Mouse (Mus musculus) layer of hippocampus, postnatal 36 days (tissue): Measurements from ENCODE around the gene Vrk2. TPM values are rescaled to one million over a fixed set of nuclear protein-coding genes. Genes with fewer than 3 reads are reported as not detected.

Experiments
- DNase-seq, 2 experiments: peaks; one replicate each; pipeline ENCODE4 v3.0.0; 2022
- total RNA-seq, 2 experiments: library from RNA; stranded (reverse); gene quantifications; 2 replicates each; pipeline ENCODE4 v1.2.3; 2021

Vrk2 gene
- 1 to 10 TPM; 2.9 to 3.7 TPM for total RNA-seq

DNA sequence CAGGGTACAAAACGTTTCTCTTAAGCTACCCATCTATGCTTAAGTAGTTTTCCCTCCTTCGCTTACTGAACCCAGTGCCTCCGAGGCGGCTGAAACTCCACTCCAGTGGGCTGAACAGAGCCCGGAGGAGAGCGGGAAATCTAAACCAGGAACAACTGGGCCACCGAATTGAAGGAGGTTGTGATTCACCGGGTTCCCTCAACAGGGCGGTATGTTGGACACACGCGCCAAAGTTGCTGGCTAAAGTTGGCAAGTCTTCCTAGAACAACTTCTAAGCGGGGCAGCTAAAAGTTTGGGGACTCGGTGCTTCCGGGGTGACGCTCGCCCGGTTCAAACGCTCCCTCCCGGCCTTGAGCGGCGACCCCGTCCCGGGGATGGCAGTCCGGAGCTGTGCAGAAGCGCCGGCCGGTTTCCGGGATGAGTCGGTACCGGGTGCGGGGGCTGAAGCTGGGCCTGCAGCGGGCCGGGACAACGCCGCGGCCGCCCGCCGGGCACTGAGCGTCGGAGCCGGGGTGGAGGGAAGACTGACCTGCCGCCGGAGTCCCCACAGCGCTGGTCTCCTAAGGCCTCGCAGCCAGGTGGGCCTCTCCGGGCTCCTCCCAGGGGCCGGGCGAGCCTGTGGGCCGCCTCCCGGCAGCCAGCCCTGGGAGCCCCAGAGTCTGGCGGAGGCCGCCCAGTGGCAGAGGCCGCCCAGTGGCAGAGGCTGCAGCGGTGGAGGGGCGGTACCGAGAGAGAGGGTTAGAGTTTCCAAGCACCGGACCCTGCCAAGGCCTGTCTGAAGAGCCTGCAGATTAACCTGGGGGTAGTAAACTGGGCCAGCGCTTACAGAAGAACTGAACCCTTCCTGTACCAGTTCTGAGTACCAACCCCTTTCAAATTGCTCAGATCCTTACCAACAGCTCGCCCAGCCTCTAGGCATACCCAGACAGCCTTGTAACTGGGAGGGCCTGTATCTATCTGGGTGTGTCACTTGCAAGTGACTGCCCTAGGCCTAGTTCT, at the start of gene Vrk2, which contains the start of gene Gm6899:
Gene Vrk2, minus strand, starts transcription at position 939 of the 999 bp plus-strand sequence.
Gene Gm6899, plus strand, starts transcription at position 181 of the 999 bp plus-strand sequence.
- DNase-seq, result peak; percentile 54 to 60

DNA sequence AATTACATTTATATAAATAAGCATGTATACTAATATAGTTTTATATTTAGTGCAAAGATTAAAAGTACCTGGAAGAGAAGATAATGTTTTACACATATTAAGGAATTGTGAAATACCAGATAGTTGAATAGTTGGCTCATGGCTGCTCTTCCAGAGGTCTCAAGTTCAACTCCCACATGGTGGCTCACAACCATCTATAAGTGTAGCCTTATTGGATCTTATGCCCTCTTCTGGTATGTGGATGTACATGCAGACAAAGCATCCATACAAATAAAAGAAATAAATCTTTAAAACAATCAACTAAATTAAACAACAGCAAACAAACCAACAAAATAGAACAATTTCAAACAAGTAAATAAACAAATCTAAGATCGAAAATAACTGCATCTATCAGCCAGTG, 48.3 kb upstream of the Vrk2 start:
- no peak for DNase-seq

- DNase-seq, result no peak
Measured at GRCm38 (mm10) chr11:26640314-26640785, 46.6 kb upstream of the Vrk2 start.

DNA sequence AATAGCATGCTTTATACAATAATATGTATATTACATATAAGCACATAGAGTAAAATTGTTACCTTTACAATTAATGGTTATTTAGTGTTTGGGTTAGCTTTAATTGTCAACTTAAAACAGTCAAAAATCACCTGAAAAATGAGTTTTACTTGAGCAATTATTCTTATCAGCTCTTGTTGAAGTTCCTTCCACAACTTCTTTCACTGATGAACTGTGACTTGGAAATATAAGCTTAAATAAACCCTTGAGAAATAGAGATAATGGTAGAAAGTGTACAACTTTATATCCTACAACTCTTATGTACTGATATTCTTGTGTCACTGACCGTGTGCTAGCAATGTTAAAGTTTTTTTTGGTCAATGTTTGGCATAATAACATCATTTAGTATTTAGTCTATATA, 42.4 kb upstream of the Vrk2 start:
- no peak for DNase-seq

GRCm38 (mm10) chr11:26622727-26623126, 28.9 kb upstream of the Vrk2 start:
- no peak for DNase-seq

GRCm38 (mm10) chr11:26618475-26619223, 24.9 kb upstream of the Vrk2 start:
- DNase-seq, result no peak

- no peak for DNase-seq
Measured at GRCm38 (mm10) chr11:26608795-26609194, 15.0 kb upstream of the Vrk2 start.

DNA sequence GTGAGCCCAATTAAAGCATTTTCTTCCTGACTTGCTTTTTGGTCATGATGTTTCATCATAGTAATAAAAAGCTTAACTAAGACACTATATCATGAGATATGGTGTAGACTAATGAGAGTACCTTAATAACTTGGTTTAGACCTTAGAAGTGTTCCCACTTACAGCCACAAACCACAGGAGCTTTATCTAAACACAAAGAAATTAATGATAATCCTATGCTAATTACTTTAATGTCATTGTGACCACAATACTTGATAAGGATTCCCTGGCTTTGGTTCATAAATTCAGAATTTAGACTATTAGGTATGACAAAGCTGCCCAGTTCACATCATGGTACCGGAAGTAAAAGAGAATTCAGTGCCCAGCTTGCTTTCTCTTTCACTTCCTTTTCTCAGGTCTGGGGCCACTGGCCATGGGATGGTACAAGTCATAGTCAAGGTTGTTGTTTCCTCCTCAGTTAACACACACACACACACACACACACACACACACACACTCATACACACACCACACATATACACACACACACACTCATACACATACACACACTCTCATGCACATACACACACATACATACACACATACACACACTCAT, 10.4 kb upstream of the Vrk2 start:
- DNase-seq, result no peak

DNA sequence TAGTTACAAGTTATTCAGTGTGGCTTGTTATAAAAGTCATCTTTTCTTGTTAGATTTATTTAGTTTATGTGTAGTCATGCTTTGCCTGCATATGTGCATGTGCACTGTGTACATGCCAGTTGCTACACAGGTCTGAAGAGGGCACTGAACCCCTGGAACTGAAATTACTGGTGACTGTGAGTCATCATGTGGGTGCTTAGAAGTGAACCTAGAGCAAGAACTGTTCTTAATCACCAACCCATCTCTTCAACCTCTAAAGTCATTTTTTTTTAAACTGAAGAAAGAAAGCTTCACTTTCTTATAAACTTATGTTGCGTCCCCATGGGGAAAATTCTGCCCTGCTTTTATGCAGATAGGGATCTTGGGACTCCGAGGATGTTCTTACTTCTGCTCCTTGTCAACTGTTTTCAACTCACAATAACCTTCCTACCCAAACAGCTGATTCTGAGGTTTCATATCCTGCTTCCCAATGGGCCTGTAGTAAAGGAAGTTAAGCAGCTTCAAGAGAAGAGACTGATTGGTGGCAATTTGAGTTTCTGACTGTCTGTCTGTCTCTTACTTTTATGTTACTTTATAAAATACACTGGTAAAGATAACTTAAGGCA, 7.9 kb upstream of the Vrk2 start:
- no peak for DNase-seq

DNA sequence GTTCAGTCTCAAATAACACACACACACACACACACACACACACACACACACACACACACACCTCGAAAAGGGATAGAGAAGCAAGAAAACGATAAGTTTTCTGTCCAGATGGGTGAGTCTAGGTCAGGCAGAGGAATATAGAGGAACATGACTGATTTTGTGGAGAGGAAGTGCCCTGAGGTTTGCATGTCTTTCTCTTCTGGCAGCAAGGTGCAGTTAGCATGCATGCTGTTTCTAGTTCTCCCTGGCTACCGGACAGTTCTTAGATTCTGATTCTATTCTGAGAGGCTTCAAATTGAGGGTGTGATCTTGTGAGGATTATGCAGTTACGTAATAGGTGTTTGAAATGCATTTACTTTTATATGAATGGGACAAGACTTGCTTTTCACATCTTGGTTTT, 6.9 kb upstream of the Vrk2 start:
- DNase-seq, result no peak

DNA sequence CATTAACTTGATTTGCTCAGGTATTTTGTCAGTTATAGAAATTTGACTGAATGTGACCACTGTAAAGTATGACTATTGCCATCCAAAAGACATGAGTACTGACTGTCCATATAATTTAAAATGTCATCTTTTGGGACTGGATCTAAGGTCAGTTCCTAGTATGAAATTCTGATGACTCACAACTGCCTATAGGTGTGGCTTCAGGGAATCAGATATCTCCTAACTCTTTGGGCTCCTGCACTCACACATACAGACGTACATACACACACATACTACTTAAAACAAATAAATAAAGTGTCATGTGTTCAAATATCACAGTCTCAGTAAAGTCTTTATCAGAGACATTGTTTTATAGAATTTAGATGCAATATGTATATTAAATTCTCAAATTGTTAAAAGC, 5.1 kb upstream of the Vrk2 start:
- no peak for DNase-seq

DNA sequence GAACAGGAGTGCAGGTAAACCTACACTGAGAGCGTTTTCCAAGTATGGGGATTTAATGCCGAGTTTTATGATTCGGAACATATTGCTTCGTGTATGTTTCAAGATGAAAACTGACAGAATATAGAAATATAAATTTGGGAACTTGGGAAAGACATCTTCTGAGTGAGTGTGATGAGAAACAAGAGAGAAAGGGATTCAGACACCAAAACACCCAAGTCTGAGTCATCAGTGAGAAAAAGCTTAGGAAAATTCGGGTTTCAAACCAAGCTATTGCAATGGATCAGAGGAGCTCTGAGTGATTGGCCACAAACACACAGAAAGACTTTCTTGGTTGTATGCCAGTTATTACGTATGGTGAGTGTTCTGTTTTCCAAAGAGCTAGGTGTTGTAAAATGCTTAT, 4.0 kb upstream of the Vrk2 start:
- DNase-seq, result no peak

DNA sequence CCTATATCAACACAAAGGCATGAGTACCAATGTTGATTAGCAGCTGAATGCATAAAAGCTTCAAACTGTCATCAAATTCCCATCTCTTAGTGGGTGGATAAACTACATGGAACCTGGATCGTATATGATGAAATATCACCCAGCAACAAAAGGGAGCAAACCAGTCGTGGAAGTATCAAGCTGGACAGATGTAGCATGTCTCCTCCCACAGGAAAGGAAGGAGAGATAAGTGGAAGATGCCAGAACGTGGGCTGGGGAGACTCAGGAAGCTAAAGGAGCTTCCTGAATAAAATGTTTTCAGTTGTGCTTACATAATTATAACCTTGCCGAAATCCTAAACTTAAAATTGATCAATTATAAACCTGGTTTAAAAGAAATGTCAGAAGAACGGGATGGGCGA, 3.3 kb upstream of the Vrk2 start:
- no peak for DNase-seq

DNA sequence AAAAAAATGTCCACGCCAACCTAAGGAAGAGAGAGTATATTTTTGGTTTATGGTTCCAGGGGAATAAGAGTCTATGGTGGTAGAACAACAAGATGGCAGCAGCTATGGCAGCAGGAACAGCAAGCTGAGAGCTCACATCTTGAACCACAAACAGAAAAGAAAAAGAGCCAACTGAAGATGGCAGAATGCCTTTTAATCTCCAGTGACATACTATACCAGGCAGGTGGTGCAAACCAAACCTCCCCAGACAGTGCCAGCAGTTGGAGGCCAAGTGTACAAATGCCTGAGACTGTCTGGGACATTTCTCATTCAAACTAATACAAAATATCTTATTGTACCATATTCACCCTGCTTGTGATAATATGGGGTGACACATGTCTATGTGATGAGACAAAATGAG, 2.4 kb upstream of the Vrk2 start:
- no peak for DNase-seq

- DNase-seq, result no peak
Measured at GRCm38 (mm10) chr11:26594487-26594886, 688 bp upstream of the Vrk2 start.

- DNase-seq, result no peak
Measured at GRCm38 (mm10) chr11:26592395-26593053, 1.3 kb downstream of the Vrk2 start.

GRCm38 (mm10) chr11:26587184-26587524, 6.6 kb downstream of the Vrk2 start:
- no peak for DNase-seq

GRCm38 (mm10) chr11:26586367-26587183, 7.2 kb downstream of the Vrk2 start:
- DNase-seq, result peak; percentile 44 to 52

GRCm38 (mm10) chr11:26585409-26586366, 8.1 kb downstream of the Vrk2 start:
- no peak for DNase-seq

GRCm38 (mm10) chr11:26551551-26551950, 42.2 kb downstream of the Vrk2 start:
- no peak for DNase-seq
